Mouse (Mus musculus) urinary bladder, adult 2 months (tissue): ENCODE measurements at regions not wholly inside any gene's neighbourhood (a gene's known extent, or its start where the extent isn't known, plus 50 kb on each side); places are given as distances from the start of the nearest gene placed in this dataset.
A peak's percentile ranks its signal among the peaks of the same experiment; 100 is the strongest.

Experiments
- DNase-seq: peaks from one replicate; pipeline ENCODE4 v3.0.0; 2022; ENCODE audit warnings: low spot score

DNA sequence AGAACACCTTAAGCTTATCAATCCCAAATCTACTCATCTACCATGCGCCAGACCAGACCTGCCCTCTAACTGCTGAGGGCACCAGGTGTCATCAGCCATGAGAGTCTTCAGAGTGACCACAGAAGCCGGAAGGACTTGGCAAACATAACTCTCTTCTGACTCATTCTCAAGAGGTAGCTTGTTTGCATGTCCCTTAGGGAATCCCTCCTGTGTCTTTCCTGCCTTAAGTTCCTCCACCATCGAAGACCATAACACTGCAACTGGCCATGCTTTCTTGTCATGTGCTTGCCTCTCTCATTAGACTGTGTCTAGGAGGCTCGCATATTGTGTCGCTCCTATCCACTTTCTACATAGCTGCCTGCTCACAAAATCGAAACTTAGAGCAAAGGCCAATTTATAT, 226.1 kb upstream of the Ncam1 start:
- no peak for DNase-seq

DNA sequence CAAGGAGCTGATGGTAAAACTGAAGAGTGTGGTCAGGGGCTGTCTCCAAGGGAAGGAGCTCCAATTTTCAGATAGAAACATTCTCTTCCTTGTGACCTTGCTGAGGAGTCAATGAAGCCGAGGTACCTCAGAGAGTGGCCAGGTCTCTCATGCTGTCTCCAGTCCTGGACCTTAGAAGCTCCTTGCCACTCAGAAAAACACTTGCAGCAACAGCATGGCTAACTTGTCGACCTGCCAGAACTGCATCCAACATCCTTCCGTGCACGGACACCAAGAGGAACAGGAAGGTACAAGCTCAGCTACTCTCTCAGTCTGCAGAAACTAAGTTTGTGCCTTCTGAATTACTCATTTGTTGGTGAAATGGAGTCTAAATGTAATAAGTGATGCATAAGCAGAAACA, 214.9 kb upstream of the Ncam1 start:
- DNase-seq, result no peak

DNA sequence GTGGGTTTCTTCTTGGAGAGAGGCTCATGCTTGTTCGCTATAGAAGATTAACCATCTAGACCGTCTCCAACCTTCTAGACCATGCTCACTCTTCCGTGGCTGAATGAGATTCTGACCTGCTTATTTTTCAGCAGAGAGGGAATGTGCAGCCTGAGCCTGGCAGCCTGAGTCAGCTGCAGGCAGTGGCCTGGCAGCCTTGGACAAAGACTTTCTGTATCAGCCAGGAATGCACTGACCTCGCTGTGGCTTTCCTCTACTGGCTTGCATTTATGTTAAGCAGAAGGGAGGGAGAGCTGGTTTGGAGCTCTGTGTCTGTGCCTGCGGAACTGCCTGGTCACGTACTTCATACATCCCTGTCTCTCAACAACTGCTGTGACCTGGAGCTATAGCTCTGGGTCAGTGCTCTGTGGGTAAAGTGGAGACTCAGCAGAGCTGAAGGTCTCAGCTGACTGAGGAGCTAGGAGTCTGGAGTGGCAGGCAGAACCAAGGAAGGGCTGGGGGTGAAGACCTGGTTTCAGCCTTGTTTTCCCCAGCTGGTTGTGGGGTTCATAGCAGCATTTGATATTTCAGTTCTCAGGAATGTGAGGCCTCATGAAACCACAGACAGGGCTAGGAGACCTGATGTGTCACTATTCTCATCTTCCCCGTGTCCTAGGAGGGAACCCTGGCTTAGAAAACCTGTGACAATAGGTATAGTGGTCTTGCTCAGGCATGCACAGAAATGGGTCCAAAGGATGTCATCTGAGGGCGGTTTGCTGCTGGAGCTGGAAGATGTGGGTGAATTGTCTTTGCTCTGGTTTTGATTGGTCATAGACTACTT, 207.2 kb upstream of the Ncam1 start:
- no peak for DNase-seq

DNA sequence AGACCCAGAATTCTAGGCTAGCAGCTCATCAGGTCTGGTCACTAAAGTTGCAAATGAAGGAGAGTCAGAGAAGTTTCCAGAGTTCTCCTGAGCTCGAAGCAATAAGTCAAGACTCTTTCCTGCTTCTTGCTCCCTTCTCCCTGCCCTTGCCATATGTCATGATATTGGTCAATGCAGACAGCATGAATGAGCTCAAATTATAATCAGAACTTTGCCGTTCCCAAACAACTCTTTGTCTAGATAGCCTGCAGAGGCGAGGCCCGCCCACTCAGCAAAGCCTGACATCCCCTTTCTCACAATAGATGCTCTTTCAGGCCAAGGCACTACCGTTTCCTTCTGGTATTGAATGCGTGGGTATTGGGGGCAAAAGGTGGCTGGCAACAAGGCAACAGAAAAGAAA, 204.0 kb upstream of the Ncam1 start:
- DNase-seq, result no peak

DNA sequence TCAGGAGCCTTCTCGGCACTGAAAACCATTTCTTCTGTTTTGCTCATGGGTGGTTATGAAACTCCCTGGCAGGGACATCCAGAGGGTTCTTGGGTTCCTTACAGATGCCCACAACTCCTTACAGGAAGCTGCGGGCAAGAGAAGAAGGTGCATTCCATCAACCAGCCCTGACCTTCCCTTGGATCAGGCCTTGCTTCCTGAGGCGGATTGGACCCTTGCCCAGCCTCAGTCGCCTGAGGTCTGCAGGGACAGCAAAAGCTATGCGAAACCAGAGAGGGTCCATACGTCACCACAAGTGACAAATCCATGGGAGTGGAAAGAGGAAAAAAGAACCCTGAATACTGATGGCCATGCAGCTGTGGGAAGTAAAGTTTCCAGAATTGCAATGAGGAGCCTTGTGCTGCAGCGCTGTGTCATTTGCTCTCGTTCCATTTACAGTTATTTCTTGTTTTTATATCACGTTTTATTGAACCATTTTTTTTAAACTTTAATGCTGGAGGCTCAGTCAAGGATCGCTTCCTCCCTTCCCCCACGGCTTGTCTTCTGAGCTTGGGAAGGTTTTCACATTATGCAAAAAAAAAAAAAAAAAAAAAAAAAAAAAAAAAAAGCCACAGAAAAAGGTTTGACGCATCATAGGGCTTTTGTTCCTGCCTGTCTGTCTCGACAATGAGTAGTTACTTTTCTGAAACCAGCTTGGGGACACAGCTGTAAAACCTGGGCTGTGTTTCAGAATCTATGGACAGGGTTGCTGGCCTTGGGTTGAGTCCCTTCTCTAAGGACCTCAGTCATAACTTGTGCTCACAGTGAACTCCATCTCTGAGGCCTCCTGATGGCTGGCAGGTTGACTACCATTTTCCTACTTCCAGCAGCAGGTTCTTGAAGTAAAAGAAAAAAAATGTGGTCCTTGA, 202.0 kb upstream of the Ncam1 start:
- no peak for DNase-seq

DNA sequence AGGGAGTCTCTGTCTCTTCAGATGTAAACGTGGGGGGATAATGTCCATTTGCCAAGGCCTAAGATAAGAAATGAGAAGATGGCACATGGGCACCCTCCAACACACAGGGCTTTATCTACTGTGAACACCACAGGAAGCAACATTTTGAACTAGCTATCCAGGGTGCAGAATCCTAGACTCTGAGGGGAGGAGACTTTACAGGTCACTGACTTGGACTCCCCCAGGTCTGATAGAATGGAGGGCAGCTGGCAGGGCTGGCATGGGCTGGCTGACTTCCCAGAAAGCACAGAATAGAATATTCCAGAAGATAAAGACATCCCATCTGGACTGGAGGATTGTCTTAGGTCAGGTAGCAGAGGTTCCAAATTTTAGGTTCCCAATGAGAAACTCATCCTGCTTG, 201.2 kb upstream of the Ncam1 start:
- no peak for DNase-seq

DNA sequence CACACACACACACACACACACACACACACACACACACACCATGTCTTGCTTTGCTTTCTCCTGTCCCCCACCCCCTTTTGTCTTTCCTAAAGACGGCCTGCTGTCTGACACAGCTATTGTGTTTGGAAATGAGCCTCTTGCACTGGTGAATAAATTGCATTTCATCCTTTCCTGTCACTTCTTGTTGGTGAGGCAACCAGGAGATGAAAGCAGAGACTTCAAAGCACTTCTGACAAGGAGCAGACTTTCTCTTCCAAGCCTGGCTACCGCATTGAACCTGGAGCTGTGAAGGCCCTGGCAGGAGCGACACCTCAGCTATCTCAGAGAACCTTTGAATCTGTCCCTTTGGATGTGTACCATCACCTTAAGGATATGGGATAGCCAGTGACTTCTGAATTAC, 199.4 kb upstream of the Ncam1 start:
- no peak for DNase-seq

DNA sequence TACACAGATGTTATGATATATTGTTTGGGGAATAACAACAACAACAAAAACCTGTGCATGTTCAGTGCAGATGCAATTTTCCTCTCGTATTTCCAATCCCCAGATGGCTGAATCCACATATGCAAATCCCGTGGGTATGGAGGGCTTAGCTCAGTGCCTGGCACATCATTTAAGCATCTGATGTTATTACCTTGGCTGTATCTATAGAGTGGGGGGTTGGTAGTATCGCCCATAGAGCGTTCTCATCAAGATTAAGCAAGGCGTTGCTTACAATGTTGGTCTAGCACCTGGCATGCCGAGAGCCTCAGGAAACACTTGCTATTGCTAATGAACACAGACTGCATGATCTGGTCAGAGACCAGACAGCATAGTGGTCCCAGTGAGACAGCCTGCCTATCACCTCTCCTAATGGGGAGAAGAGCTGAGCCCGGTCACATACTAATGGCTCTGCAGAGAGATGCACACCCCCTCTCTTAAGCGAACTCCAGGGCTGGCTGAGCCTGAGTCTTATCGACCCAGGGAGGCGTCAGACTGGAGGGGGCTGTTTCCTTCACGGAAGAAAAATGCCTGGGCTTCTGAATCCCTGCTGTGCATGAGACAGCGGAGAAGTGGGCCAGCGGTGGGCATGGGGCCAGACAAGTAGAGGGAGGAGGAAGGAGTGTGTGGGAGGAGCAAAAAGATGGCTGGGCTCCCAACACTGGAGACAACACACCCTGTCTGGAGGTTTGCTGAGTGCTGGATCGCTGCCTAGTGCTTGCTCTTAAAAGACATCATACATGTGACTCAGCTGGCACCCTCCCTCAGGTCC, 190.9 kb upstream of the Ncam1 start:
- peak; percentile 54 for DNase-seq

DNA sequence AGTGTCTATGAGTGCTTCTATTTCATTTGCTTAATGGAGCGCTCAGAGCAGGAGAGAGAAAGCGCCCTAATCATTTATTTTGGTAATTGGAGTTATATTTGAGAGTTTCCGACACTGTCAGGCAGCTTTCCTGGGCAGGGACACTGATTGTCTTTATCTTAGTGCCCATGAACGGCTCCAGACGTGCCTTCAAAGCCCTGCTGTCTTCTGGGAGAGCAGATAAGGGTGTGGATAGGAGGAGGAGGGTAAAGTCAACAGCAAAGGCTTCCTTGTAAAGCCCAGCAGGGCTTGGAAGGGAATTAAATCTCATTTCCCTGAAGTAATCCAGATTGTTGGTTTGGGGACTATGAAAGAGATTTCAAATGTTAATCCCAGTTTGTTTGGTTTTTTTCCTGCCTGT, 189.3 kb upstream of the Ncam1 start:
- no peak for DNase-seq

DNA sequence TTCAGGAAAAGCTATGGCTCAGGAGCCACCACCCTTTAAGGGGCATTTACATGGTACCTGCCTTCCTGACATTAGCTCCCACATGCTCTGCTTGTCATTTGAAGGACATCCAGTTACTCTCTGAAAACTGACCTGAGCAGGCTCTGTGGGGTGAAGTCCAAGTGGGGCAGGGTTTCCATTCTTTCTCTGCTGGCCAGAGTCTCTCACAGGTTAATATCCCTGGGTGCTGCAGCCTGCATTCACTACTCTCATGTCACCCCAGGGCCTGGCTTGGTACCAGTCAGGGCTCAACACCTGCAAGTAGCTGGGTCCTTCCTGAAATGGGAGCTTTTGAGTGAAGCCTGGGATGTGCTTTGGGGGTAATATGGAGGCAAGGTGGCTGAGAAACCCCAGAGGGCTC, 188.8 kb upstream of the Ncam1 start:
- DNase-seq, result no peak

DNA sequence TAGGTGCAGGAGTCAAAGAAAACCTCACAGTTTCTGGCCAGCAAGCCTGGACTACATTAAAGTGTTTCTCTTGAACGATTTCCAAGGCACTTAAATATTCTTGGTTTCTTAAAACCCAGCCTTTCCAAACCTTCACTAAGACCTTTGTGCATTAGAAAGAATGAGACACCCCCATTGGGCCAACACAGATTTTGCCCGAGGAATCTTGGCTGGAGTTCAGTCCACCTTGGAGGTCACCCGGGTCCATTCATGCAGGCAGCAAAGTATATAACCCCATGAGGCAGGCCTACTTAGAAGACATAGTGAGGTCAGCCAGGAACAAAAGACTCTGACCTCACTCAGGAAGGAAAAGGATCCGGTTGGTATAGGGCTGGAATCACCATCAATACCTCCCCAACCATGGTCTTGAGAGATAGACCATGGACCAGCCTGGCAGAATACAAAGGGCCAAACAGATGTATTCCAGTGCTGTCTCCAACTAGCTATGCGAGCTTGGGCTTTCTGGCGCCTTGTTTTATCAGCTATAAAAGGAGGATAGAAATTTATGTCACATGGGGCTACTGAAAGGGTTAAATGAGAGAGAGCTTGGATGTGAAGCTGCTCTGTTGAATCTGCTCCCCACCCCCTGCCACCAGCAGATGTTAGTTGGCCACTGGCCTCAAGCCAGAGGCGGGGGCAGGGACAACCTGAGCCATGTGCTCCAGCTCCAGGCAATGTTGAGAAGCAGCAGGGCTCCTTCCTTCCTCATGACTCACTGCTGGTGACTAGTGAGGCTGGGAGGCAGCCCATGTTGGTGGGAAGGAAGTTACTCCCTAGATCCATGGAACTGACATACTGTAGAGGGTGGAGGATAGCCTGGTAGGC, 181.9 kb upstream of the Ncam1 start:
- no peak for DNase-seq

DNA sequence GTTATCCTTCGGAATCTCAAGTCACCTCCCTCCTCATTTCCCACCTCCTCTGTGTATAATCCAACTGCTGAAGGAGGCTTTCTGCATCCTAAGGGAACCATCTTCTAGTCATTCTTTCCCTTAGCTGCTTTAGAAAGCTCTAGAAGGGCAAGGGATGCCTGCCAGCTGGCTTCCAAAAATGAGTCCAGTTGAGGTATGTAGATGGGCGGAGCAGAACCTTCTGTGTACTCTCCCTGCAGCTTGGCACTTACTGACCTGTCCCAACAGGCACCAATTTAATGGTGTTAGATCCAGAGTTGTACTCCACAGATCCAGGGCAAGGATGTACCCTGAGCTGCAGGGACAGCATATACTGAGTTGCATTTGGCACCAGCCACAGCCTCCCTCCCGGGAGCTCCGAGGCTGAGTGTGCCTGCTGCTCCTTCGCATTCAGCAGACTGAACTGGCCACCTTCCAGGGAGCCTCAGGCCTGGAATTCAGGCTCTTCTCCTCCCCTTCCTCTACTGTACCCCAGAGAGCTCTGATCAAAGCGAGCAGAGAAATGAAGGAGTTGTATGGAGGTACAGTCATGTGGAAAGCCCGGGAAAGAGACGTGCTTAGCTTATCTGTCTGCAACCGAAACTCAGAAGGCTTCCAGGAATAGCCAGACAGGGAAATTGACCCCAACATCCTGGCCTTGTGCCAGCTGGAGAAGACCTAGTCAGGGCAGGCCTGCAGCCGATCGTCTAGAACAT, 177.4 kb upstream of the Ncam1 start:
- DNase-seq, result peak; percentile 28

DNA sequence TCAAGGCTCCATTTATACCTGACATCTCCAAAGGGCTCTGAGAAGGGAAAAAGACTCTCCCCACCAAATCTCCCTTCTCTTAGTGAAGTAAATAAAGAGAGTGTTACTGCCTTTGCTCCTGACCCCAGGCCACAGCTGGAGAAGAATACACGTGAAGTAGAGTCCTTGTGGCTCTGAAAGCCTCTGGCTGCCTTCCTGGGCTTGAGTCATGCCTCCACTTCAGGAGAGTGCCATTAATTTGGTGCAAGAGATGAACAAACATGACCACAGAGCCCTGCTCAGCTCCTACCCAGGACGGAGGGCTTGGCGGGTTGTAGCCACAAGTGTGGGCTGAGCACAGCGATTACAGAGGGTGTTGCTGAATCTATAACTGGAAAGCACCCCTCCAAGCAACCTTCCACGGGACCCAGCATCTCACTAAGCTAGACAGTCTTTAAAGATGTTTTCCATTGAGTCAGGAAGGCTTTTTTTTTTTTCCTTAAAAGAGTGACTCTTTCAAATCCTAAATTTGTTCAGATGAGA, 175.3 kb upstream of the Ncam1 start:
- DNase-seq, result no peak

DNA sequence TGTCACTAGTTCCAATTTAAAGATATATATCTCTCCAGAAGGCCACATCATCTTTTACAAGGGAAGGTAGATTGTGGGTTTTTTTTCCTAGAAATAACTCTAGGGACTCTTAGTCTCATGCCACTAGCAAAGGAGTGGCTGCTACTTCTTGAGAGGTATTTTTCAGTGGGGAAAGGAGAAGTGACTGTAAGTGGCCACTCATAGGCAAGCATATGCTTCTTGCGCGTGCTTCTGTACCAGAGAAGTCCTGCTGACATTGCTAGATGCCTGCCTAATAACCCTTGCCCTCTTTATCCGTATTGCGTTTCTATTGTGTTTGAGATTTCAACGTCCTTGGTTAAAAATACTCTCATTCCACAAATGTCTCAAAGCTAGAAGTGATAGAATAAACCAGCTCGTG, 170.7 kb upstream of the Ncam1 start:
- no peak for DNase-seq

DNA sequence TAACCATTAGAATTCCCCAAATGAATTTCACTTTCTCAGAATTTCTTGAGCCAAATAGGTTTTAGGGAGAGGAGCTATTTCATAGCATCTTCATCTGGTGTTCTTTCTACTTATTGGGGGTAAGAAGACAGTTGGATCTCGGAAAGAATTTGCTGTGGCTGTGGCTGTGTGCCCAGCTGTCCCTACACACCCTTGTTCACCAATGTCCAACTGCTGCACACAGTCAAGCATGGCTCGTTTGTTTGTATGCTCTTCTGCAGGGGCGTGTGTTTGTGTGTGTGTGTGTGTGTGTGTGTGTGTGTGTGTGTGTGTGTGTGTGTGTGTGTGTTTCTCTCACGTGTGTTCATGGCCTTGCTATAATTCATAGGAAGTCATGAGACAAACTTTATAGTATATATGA, 165.9 kb upstream of the Ncam1 start:
- DNase-seq, result no peak

DNA sequence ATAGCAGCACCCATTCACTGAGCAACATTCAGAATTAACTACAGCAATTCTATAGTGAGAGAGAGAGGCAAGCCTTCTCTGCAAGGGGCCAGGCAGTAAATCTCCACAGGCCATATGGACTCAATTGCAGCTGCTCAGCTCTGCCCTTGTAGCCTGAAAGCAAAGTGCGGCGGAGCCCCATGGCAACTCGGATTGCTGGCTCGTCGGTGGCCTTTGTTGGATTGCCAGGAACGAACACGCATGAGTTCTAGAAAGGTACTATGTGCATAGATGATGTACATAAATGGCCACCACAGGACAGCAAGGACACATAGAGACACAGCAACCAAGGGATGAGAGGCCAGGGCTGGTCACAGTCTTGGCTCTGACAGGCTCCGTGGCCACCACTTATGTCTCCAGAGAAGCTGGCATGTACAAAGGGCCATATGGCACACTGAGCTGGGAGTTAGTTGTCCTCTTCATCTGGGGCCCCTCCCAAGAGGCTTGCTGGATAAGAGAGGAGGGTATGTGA, 163.9 kb upstream of the Ncam1 start:
- no peak for DNase-seq

DNA sequence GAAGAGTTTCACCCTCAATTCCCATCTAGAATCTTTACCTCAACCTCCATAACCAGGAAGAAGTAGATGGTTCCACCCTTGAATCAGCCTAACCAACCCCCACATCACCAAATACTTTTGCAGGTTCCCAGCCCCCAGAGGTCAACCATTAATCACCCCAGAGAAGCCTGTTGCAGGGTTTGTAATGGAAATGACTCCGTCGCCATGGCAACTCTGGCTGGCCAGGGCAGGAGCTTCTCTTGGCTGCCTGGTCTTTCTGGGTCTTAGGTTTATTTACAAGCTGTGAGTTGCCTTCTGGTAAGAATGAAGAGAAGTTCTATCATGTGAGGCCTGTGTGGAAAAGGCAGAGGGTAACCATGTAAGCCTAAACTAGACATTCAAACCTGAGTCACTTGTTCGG, 163.2 kb upstream of the Ncam1 start:
- DNase-seq, result no peak

DNA sequence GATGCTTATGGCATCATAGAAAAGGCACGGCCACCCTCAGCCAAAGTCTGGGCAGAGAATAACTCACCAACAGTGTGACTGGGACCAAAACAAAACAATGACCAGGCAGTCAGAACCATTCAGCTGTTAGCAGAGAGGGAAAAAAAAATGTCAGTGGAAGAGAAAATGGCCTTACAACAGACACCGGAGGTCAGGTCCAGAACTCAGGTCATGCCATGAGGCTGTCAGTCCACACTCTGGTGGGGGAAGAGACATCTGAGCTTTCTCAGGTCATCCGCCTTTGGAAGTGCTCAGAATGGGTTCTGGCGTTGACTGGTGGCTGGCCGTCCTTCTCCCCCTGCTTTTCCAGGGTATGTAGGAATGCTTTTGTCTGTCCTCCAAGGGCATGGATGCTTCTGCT, 162.6 kb upstream of the Ncam1 start:
- no peak for DNase-seq

DNA sequence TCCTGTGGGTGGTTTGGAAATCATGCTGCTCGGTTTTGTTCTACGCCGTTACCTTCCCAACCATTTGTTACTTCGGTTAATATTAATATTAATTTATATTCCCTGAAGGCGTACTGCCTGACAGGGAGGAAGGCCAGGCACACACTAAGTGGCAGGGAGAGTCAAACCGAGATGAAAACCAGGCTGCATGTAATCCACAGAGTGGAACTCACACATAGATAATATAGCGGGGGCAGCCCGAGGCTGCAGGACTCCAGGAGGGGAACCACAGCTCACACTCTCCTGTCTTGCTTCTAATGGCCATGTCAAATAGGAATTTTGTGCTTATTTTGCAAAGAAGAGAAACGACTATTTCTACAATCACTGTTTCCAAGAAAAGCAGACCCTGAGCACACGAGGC, 161.3 kb upstream of the Ncam1 start:
- no peak for DNase-seq

DNA sequence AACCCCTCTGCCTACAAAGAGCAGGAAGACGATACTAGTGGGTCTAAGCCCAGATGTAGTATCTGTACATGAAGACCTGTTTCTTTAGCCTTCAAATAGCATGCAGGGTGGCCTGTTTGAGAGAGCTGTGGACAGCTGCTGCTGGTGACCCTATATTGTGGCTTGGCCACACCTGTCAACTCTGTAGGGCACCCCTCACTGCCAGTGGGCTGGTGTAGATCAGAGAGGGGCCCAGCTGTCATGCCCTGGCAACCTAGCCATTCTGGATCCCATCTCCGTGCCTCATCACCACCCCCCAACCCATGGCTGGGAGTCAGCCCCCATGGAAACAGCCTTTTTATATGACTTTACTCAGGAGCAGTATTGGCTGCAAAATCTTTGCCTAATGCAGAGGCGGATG, 160.2 kb upstream of the Ncam1 start:
- no peak for DNase-seq
